ENCODE assay signal across 22 mouse cellular contexts in the genomic region with DNA sequence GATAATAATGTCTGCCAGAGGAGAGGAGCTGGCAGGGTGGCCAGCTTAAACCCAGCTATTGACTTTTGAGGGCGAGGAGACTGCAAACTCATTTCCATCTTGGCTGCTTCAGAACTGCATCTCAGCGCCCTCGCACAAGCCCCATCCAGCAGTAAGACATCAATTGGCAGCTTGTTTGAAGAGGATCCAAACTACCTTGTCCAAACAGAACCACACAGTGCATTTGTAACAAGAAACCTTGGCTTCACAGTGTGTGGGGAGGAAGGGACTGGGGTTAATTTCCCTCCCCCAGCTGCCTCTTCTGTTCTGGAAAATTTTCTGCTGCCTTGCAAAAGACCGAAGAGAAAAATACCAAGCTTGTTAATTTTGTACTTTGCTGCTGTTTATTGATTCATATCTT.
DNase-seq lines count a peak whose midpoint lies in the region; ATAC-seq and TF ChIP-seq lines count a peak whose summit lies in the region.
"Had no signal": no experiment of that assay in that cellular context is flagged by ENCODE, and none has a peak within 500 bp of the region (broad histone marks: within the 10 kb centered on the region; RNA-seq: fewer than 3 reads in every experiment).

No protein-coding gene starts in this region.

- H3K27ac ChIP-seq in embryonic facial prominence, embryonic 14.5 days (replicated peaks; ENCODE audit: low read depth, low read length): no peak overlapping the region
- H3K27ac ChIP-seq in embryonic facial prominence, embryonic 10.5 days (replicated peaks): no peak overlapping the region
- no peak overlapping the region for H3K27ac ChIP-seq in kidney, postnatal 0 days
- H3K27ac ChIP-seq in midbrain, postnatal 0 days (ENCODE audit: low read depth, low read length): no peak overlapping the region
- no peak overlapping the region for H3K27ac ChIP-seq in midbrain, embryonic 11.5 days (ENCODE audit: low read depth, low read length)
- H3K27ac ChIP-seq: embryonic facial prominence, embryonic 13.5 days; forebrain, embryonic 10.5 days; forebrain, embryonic 13.5 days; hindbrain, embryonic 10.5 days; hindbrain, embryonic 13.5 days had no signal

- no peak for ATAC-seq in embryonic facial prominence, embryonic 14.5 days (ENCODE audit: low read depth)
- ATAC-seq in kidney, postnatal 0 days (replicated peaks; ENCODE audit: low FRiP score, low read depth): no peak
- no peak for ATAC-seq in midbrain, postnatal 0 days (ENCODE audit: low FRiP score)
- ATAC-seq in midbrain, embryonic 11.5 days (ENCODE audit: low FRiP score): no peak
- ATAC-seq: activated CD4-positive, CD25-positive, alpha-beta regulatory T cell, adult 4 months; forebrain, embryonic 13.5 days; forebrain, embryonic 16.5 days had no signal

- no peak for TF ChIP-seq CTCF in kidney, postnatal 0 days (IDR thresholded peaks at IDR 0.05; ENCODE audit: low read depth)
- TF ChIP-seq CTCF in midbrain, postnatal 0 days (IDR thresholded peaks at IDR 0.05): no peak

- no peak overlapping the region for H3K4me3 ChIP-seq in embryonic facial prominence, embryonic 14.5 days (ENCODE audit: low read depth, low read length)
- no peak overlapping the region for H3K4me3 ChIP-seq in embryonic facial prominence, embryonic 10.5 days
- H3K4me3 ChIP-seq in kidney, postnatal 0 days (replicated peaks; ENCODE audit: low read depth, low read length): no peak overlapping the region
- no peak overlapping the region for H3K4me3 ChIP-seq in midbrain, postnatal 0 days (ENCODE audit: low read depth, low read length)
- H3K4me3 ChIP-seq in midbrain, embryonic 11.5 days (ENCODE audit: low read depth, low read length): no peak overlapping the region
- H3K4me3 ChIP-seq: embryonic facial prominence, embryonic 13.5 days; forebrain, embryonic 10.5 days; forebrain, embryonic 13.5 days; hindbrain, embryonic 10.5 days; hindbrain, embryonic 13.5 days had no signal

- H3K4me2 ChIP-seq in embryonic facial prominence, embryonic 14.5 days (ENCODE audit: low read depth, low read length): no peak overlapping the region
- no peak overlapping the region for H3K4me2 ChIP-seq in kidney, postnatal 0 days (ENCODE audit: low read length)
- no peak overlapping the region for H3K4me2 ChIP-seq in midbrain, postnatal 0 days (ENCODE audit: low read depth, low read length, poor library complexity, severe bottlenecking)
- H3K4me2 ChIP-seq in midbrain, embryonic 11.5 days: no peak overlapping the region
- H3K4me2 ChIP-seq: embryonic facial prominence, embryonic 13.5 days; forebrain, embryonic 13.5 days; heart, embryonic 11.5 days; hindbrain, embryonic 13.5 days had no signal

- WGBS in embryonic facial prominence, embryonic 14.5 days: 25% methylated on average over 4 of the region's 4 CpGs
- WGBS in embryonic facial prominence, embryonic 10.5 days: 71% methylated on average over 4 of the region's 4 CpGs
- 35% methylated on average over 4 of the region's 4 CpGs for WGBS in kidney, postnatal 0 days
- WGBS in midbrain, postnatal 0 days: 66% methylated on average over 4 of the region's 4 CpGs
- 79% methylated on average over 4 of the region's 4 CpGs for WGBS in midbrain, embryonic 11.5 days

- H3K4me1 ChIP-seq in embryonic facial prominence, embryonic 14.5 days (ENCODE audit: control insufficient read depth, insufficient read depth, low read length): 0 out of 2 replicates have a peak, but pooled peaks cover 8% of the 10 kb centered on the region
- H3K4me1 ChIP-seq in embryonic facial prominence, embryonic 10.5 days: 0 out of 2 replicates have a peak, but pooled peaks cover 9% of the 10 kb centered on the region
- H3K4me1 ChIP-seq in kidney, postnatal 0 days (replicated peaks; ENCODE audit: insufficient read depth, low read length): no peaks in the 10 kb centered on the region
- H3K4me1 ChIP-seq in midbrain, postnatal 0 days (ENCODE audit: insufficient read depth, low read length): no peaks in the 10 kb centered on the region
- no peaks in the 10 kb centered on the region; the same call in 1 of the 2 replicates for H3K4me1 ChIP-seq in midbrain, embryonic 11.5 days (ENCODE audit: control insufficient read depth, insufficient read depth, low read length)
- H3K4me1 ChIP-seq: hindbrain, embryonic 10.5 days; hindbrain, embryonic 13.5 days had no signal

- H3K36me3 ChIP-seq in embryonic facial prominence, embryonic 14.5 days (ENCODE audit: control insufficient read depth, insufficient read depth, low read length): no peaks in the 10 kb centered on the region
- no peaks in the 10 kb centered on the region for H3K36me3 ChIP-seq in embryonic facial prominence, embryonic 10.5 days (replicated peaks)
- no peaks in the 10 kb centered on the region for H3K36me3 ChIP-seq in kidney, postnatal 0 days (ENCODE audit: insufficient read depth, low read length)
- H3K36me3 ChIP-seq in midbrain, postnatal 0 days (ENCODE audit: insufficient read depth, low read length): no peaks in the 10 kb centered on the region
- H3K36me3 ChIP-seq in midbrain, embryonic 11.5 days (ENCODE audit: control insufficient read depth, insufficient read depth, low read length): no peaks in the 10 kb centered on the region
- H3K36me3 ChIP-seq: embryonic facial prominence, embryonic 13.5 days; forebrain, embryonic 10.5 days; hindbrain, embryonic 10.5 days; hindbrain, embryonic 13.5 days had no signal

- H3K9me3 ChIP-seq in embryonic facial prominence, embryonic 14.5 days (ENCODE audit: control insufficient read depth, low read length): no peaks in the 10 kb centered on the region
- no peaks in the 10 kb centered on the region for H3K9me3 ChIP-seq in embryonic facial prominence, embryonic 10.5 days
- no peaks in the 10 kb centered on the region for H3K9me3 ChIP-seq in kidney, postnatal 0 days (replicated peaks; ENCODE audit: low read length)
- H3K9me3 ChIP-seq in midbrain, postnatal 0 days (ENCODE audit: low read length): no peaks in the 10 kb centered on the region
- no peaks in the 10 kb centered on the region for H3K9me3 ChIP-seq in midbrain, embryonic 11.5 days (ENCODE audit: control insufficient read depth, low read length)
- H3K9me3 ChIP-seq: embryonic facial prominence, embryonic 13.5 days; forebrain, embryonic 10.5 days; forebrain, embryonic 13.5 days; hindbrain, embryonic 10.5 days; hindbrain, embryonic 13.5 days had no signal

- no peak overlapping the region for H3K9ac ChIP-seq in embryonic facial prominence, embryonic 14.5 days (ENCODE audit: low read depth, low read length)
- no peak overlapping the region for H3K9ac ChIP-seq in kidney, postnatal 0 days (ENCODE audit: low read depth, low read length)
- H3K9ac ChIP-seq in midbrain, postnatal 0 days (replicated peaks; ENCODE audit: low read length, poor library complexity, severe bottlenecking): no peak overlapping the region
- no peak overlapping the region for H3K9ac ChIP-seq in midbrain, embryonic 11.5 days (ENCODE audit: low read length)
- H3K9ac ChIP-seq: embryonic facial prominence, embryonic 13.5 days; forebrain, embryonic 13.5 days; hindbrain, embryonic 13.5 days had no signal

- H3K27me3 ChIP-seq in embryonic facial prominence, embryonic 14.5 days (replicated peaks; ENCODE audit: control insufficient read depth, insufficient read depth, low read length): no peaks in the 10 kb centered on the region
- no peaks in the 10 kb centered on the region for H3K27me3 ChIP-seq in embryonic facial prominence, embryonic 10.5 days (replicated peaks; ENCODE audit: low read depth, poor library complexity, severe bottlenecking)
- no peaks in the 10 kb centered on the region for H3K27me3 ChIP-seq in kidney, postnatal 0 days (ENCODE audit: insufficient read depth, low read length)
- H3K27me3 ChIP-seq in midbrain, postnatal 0 days (ENCODE audit: insufficient read depth, low read length): no peaks in the 10 kb centered on the region
- no peaks in the 10 kb centered on the region for H3K27me3 ChIP-seq in midbrain, embryonic 11.5 days (ENCODE audit: control insufficient read depth, insufficient read depth, low read length)
- H3K27me3 ChIP-seq: embryonic facial prominence, embryonic 13.5 days; forebrain, embryonic 13.5 days; hindbrain, embryonic 13.5 days had no signal

- peak; percentile 72 for DNase-seq in embryonic facial prominence, embryonic 14.5 days (ENCODE audit: low spot score)
- DNase-seq in embryonic facial prominence, embryonic 10.5 days (ENCODE audit: low spot score): no peak
- DNase-seq in kidney, postnatal 0 days (ENCODE audit: low spot score): peak; percentile 33
- no peak for DNase-seq in kidney, adult 9 months
- peak; percentile 31 for DNase-seq in midbrain, postnatal 0 days (ENCODE audit: low spot score)
- DNase-seq in midbrain, embryonic 11.5 days (ENCODE audit: low spot score, missing footprints): no peak
- DNase-seq: adrenal gland, adult 8-10 months; adrenal gland, postnatal 25 days; cerebellum, adult 11 months; cerebellum, adult 2 months; cerebellum, adult 9-11 months; cerebellum, postnatal 25 days; gastrocnemius, postnatal 10 days; gastrocnemius, postnatal 36 days had no signal

Comparison
In these comparisons a context has a peak if more than half of its experiments do, and no peak if none do; other contexts are left out.
1. DNase-seq: peak in embryonic facial prominence, embryonic 14.5 days (single experiment), kidney, postnatal 0 days (single experiment) and midbrain, postnatal 0 days (single experiment); none in embryonic facial prominence, embryonic 10.5 days (single experiment), kidney, adult 9 months (single experiment) and midbrain, embryonic 11.5 days (single experiment).